Mouse (Mus musculus): ENCODE measurements around the gene Vps41. TPM values are rescaled to one million over a fixed set of nuclear protein-coding genes. Genes with fewer than 3 reads are reported as not detected.

The Vps41 gene
- polyA plus RNA-seq, 1 experiment from 2014 or later: 70.9 TPM

DNA sequence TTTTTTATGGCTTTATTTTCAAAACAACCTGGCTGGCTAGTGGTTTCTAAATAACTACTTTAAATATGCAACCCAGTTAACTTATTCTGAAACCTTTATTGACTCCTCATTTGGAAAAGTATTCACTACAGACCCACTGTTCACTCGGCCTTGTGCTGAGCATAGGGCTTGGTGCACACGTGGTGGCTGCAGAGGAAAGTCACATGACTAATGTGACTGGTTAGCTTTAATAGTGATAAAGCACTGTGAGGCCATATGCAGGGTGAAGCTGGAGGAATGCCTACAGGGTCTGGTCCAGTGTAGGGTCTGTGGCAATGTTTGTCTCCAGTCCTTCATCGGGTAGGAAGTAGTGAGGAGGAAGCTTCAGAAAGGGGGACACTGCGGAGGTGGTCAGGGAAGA lies 134.1 kb downstream of the Vps41 start:
- Histone ChIP-seq H3K36me3 (peaks cover 29% of the 10 kb centered on the region), H3K27me3 (ENCODE audit: insufficient read depth, poor library complexity, severe bottlenecking) (no peaks in the 10 kb centered on the region), H3K27ac (no peak overlapping the region), H3K4me1 (replicated peaks) (0 out of 2 replicates have a peak, but pooled peaks cover 4% of the 10 kb centered on the region), H3K4me3 (no peak overlapping the region), H3K9me3 (no peaks in the 10 kb centered on the region)
- WGBS: 85% methylated on average over 4 of the region's 4 CpGs
- DNase-seq (ENCODE audit: low spot score): no peak

DNA sequence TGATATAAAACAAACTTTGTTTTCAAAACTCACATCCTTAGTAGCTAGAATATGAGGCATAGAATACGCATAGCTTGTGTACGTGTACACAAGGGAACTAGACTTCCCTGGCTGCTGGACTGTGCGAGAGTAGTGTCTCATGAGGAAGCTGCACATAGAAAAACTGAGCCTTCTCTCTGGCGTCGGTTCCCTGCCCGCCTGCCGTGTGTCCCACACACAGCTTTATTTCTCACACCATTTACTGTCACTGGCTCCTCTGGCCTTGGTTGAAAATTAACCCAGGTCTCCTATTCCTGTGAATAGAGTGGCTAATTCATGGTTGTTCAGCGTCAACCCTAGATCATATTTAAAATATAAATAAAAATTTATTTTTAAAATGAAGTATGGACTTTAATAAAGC lies 135.6 kb downstream of the Vps41 start:
- Histone ChIP-seq H3K9me3 (no peaks in the 10 kb centered on the region), H3K27ac (no peak overlapping the region), H3K36me3 (peaks cover 23% of the 10 kb centered on the region; the same call in 1 of the 2 replicates), H3K27me3 (ENCODE audit: insufficient read depth, poor library complexity, severe bottlenecking) (no peaks in the 10 kb centered on the region), H3K4me1 (replicated peaks) (0 out of 2 replicates have a peak, but pooled peaks cover 4% of the 10 kb centered on the region), H3K4me3 (no peak overlapping the region)
- 87% methylated on average over 8 of the region's 8 CpGs for WGBS
- DNase-seq (ENCODE audit: low spot score): no peak

DNA sequence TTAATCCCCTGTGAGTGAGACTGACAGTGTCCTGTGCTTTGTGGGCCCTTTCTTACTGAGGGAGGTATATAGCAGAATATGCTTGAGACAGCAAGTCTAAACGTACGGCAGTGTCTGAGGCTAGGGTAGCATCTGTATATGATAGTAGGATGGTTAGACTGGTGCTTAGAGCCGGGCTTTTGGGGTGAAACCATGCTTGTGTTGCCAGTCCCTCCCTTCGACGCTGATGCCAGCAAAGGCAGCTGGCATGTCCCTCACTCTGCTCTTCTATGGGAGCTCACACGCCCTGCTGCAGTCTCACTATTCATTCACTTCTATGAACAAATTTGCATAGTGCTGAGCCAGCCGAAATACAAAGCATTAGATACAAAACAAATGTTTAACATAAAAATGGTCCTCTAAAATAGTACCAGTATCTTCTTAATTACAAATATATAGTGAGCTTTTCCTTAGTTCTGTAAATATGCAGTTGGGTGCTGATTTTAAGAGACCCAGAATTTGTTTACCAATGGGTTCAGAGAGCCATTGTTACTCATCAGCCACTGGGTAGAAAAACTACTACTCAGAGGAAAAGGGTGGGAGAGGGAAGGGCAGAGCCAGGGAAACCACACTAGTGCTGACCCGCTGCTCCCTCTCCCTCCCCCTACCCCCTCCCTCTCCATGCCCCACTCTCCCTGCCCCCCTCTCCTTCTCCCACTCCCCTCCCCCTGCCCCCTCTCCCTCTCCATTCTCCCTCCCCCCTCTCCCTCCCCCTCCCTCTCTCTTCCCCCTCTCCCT lies 139.1 kb downstream of the Vps41 start:
- Histone ChIP-seq H3K27me3 (ENCODE audit: insufficient read depth, poor library complexity, severe bottlenecking) (no peaks in the 10 kb centered on the region), H3K9me3 (no peaks in the 10 kb centered on the region), H3K4me1 (replicated peaks) (0 out of 2 replicates have a peak, but pooled peaks cover 4% of the 10 kb centered on the region), H3K4me3 (no peak overlapping the region), H3K27ac (no peak overlapping the region), H3K36me3 (peaks cover 9% of the 10 kb centered on the region; the same call in 1 of the 2 replicates)
- DNase-seq (ENCODE audit: low spot score): no peak
- 63% methylated on average over 8 of the region's 8 CpGs for WGBS

DNA sequence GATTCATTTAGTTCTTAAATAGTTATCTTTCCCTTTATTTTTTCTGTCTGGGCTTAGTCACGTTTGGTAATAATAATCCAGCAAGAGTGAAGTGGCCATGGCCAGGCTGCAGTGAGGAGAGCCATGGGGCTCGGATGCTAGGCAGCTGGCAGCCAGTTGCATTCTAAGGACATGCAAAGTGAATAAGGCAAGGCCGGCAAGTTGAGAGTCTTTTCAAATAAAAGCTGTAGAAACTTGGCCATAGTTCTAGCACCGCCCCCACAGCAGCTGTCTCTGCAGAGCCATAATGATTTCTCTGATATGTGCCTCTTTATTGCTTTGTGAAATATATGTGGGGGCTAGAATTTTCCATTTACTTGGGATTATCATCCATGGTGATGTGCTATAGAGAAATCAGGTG lies 141.1 kb downstream of the Vps41 start:
- Histone ChIP-seq H3K4me3 (no peak overlapping the region), H3K9me3 (no peaks in the 10 kb centered on the region), H3K27me3 (ENCODE audit: insufficient read depth, poor library complexity, severe bottlenecking) (no peaks in the 10 kb centered on the region), H3K27ac (no peak overlapping the region), H3K4me1 (replicated peaks) (0 out of 2 replicates have a peak, but pooled peaks cover 4% of the 10 kb centered on the region), H3K36me3 (peaks cover 14% of the 10 kb centered on the region)
- DNase-seq (ENCODE audit: low spot score): no peak
- WGBS: 88% methylated on average over 4 of the region's 4 CpGs

- H3K27me3 ChIP-seq (ENCODE audit: insufficient read depth, poor library complexity, severe bottlenecking): no peaks in the 10 kb centered on the region
- 93% methylated on average over 3 of the region's 3 CpGs for WGBS
- no peak overlapping the region for H3K27ac ChIP-seq
- peaks cover 20% of the 10 kb centered on the region for H3K36me3 ChIP-seq
- 0 out of 2 replicates have a peak, but pooled peaks cover 4% of the 10 kb centered on the region for H3K4me1 ChIP-seq (replicated peaks)
- H3K4me3 ChIP-seq: no peak overlapping the region
- no peak for DNase-seq (ENCODE audit: low spot score)
- no peaks in the 10 kb centered on the region for H3K9me3 ChIP-seq
Observed at GRCm38 (mm10) chr13:18859389-18859788, 142.3 kb downstream of the Vps41 start.

DNA sequence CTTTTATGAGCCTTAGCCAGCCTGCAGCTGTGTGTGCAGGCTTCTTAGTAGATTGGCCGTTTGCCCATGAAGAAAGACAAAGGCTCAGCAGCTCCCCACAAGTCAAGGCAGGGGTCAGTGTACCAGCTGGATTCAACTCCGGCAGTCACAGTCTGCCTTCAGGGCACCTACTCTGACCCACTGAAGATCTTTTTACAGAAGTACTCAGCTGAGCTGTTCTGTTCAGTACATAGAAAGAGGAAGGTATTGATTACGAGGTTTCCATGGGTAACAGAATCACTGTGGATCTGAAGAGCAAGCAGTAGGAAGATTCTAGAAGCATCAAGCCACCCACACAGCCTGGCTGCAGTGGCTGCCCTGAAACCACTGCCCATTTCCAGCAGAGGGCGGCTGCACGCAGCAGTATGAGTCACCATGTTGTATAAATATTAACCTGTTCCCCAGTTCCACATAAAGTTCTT lies 151.0 kb downstream of the Vps41 start:
- Histone ChIP-seq H3K4me3 (no peak overlapping the region), H3K27me3 (ENCODE audit: insufficient read depth, poor library complexity, severe bottlenecking) (no peaks in the 10 kb centered on the region), H3K36me3 (peaks cover 21% of the 10 kb centered on the region), H3K9me3 (no peaks in the 10 kb centered on the region), H3K4me1 (replicated peaks) (no peaks in the 10 kb centered on the region), H3K27ac (no peak overlapping the region)
- peak; percentile 26 for DNase-seq (ENCODE audit: low spot score)
- WGBS: 50% methylated on average over 5 of the region's 5 CpGs

- Histone ChIP-seq H3K27me3 (ENCODE audit: insufficient read depth, poor library complexity, severe bottlenecking) (no peaks in the 10 kb centered on the region), H3K9me3 (no peaks in the 10 kb centered on the region), H3K27ac (no peak overlapping the region), H3K4me1 (replicated peaks) (no peaks in the 10 kb centered on the region), H3K36me3 (peaks cover 15% of the 10 kb centered on the region), H3K4me3 (no peak overlapping the region)
- no peak for DNase-seq (ENCODE audit: low spot score)
- WGBS: 92% methylated on average over 5 of the region's 5 CpGs
Observed at GRCm38 (mm10) chr13:18868825-18869224, 151.7 kb downstream of the Vps41 start.

DNA sequence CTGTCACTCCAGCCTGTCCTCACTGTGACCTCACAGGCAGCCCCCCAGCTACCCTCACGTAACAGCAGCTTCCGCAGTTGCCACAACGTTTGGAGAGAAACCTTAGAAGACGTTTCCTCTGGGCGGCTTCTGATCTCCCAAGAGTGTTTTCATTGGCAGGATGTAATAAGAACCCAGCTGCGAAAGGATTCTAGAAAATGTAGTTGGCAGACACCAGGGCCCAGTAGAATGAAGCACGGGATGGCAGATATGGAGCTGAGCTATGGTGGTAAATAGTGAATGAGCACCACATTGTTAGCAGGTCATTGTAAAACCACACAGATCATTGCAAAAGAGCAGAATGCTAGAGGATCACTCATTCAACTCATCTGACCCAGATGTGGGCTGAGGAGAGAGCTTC lies 158.2 kb downstream of the Vps41 start:
- Histone ChIP-seq H3K9me3 (no peaks in the 10 kb centered on the region), H3K4me3 (no peak overlapping the region), H3K36me3 (no peaks in the 10 kb centered on the region), H3K27ac (no peak overlapping the region), H3K27me3 (ENCODE audit: insufficient read depth, poor library complexity, severe bottlenecking) (no peaks in the 10 kb centered on the region), H3K4me1 (replicated peaks) (no peaks in the 10 kb centered on the region)
- no peak for DNase-seq (ENCODE audit: low spot score)
- 52% methylated on average over 7 of the region's 7 CpGs for WGBS

GRCm38 (mm10) chr13:18892910-18893309 lies 175.8 kb downstream of the Vps41 start:
- 92% methylated on average over 9 of the region's 9 CpGs for WGBS

GRCm38 (mm10) chr13:18896789-18897188 lies 179.7 kb downstream of the Vps41 start:
- no peaks in the 10 kb centered on the region for H3K36me3 ChIP-seq
- H3K27me3 ChIP-seq (ENCODE audit: insufficient read depth, poor library complexity, severe bottlenecking): no peaks in the 10 kb centered on the region
- peaks cover 8% of the 10 kb centered on the region; the same call in 1 of the 2 replicates for H3K4me1 ChIP-seq (replicated peaks)
- H3K9me3 ChIP-seq: peaks cover 2% of the 10 kb centered on the region; the same call in 1 of the 2 replicates
- H3K27ac ChIP-seq: no peak overlapping the region
- DNase-seq (ENCODE audit: low spot score): no peak
- 90% methylated on average over 3 of the region's 3 CpGs for WGBS
- H3K4me3 ChIP-seq: no peak overlapping the region

More at GRCm38 (mm10) chr13:18892910-18893309, 175.8 kb downstream of the Vps41 start:
- Histone ChIP-seq H3K27me3 (ENCODE audit: insufficient read depth, poor library complexity, severe bottlenecking) (no peaks in the 10 kb centered on the region), H3K36me3 (no peaks in the 10 kb centered on the region), H3K9me3 (no peaks in the 10 kb centered on the region), H3K4me1 (replicated peaks) (peaks cover 8% of the 10 kb centered on the region; the same call in 1 of the 2 replicates), H3K4me3 (no peak overlapping the region), H3K27ac (no peak overlapping the region)
- no peak for DNase-seq (ENCODE audit: low spot score)

DNA sequence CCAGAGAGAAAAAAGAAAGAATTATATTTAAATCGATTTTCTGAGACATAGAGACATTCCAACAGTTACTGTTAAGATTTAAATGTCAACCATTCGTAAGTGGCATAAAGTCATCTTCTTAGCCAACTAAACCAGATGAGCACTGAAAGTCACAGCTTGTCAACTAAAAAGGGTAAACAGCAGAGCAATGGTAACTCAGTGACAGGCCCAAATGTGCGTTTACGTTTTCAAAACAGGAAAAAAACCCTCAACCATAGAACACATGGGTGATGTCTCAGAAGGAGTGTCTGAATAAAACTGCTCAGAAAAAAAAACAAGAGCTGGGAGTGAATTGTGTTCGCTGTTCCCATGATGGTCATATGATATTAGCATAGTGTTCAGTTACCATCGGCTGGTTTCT lies 186.5 kb downstream of the Vps41 start:
- H3K4me3 ChIP-seq: no peak overlapping the region
- no peak overlapping the region for H3K27ac ChIP-seq
- DNase-seq (ENCODE audit: low spot score): no peak
- no peaks in the 10 kb centered on the region for H3K4me1 ChIP-seq (replicated peaks)
- H3K27me3 ChIP-seq (ENCODE audit: insufficient read depth, poor library complexity, severe bottlenecking): no peaks in the 10 kb centered on the region
- peaks cover 2% of the 10 kb centered on the region; the same call in 1 of the 2 replicates for H3K9me3 ChIP-seq
- 90% methylated on average over 6 of the region's 6 CpGs for WGBS
- no peaks in the 10 kb centered on the region for H3K36me3 ChIP-seq

DNA sequence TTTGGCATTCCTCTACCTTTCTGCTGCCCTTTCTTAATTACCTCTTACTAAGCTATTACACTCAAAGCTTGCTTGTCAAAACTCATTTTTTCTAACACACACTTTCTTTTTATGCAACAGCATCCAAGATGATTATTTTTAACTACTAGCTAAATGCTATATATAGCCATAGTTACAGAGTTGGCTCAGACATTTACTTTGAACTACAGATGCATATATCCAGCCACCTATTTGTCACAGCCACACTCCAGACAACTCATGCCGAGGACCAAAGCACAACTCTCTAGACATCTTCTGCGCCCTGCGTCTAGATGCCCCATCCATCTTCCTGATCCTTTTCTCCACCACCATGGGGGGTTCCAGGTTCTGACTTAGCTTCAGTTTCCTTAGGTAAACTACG lies 197.7 kb downstream of the Vps41 start:
- Histone ChIP-seq H3K36me3 (no peaks in the 10 kb centered on the region), H3K27ac (no peak overlapping the region), H3K27me3 (ENCODE audit: insufficient read depth, poor library complexity, severe bottlenecking) (no peaks in the 10 kb centered on the region), H3K4me1 (replicated peaks) (no peaks in the 10 kb centered on the region), H3K9me3 (no peaks in the 10 kb centered on the region), H3K4me3 (no peak overlapping the region)
- no peak for DNase-seq (ENCODE audit: low spot score)
- 81% methylated on average over 4 of the region's 4 CpGs for WGBS
